Mouse (Mus musculus) liver, embryonic 13.5 days (tissue): ENCODE results near the gene Rexo2. TPM values are rescaled to one million over a fixed set of nuclear protein-coding genes. Genes with fewer than 3 reads are reported as not detected.
A peak's percentile ranks its signal among the peaks of the same experiment; 100 is the strongest.
"Not testable (repeated sequence)": the region's sequence is repeated elsewhere in the genome, so short reads cannot be mapped to it uniquely, and the experiment has no call there.

ENCODE experiments used
- ATAC-seq: fragments of 200-750 bp; cut with Nextera tagmentation; 2 replicates; pipeline ENCODE4 v1.8.0; 2017; ENCODE audit warnings: low read depth, mild to moderate bottlenecking, moderate number of reproducible peaks, moderate library complexity
- DNase-seq: peaks from one replicate; pipeline ENCODE4 v3.0.0; 2022
- H3K27ac ChIP-seq: fragments of 300-500 bp; sonication (generic); 2 replicates; pipeline ENCODE4 v1.5.1; 2015; ENCODE audit warnings: moderate library complexity, mild to moderate bottlenecking, inconsistent platforms
- H3K27me3 ChIP-seq: fragments of 300-500 bp; sonication (generic); 2 replicates; pipeline ENCODE4 v1.6.1; 2015; ENCODE audit warnings: mild to moderate bottlenecking, inconsistent platforms
- H3K36me3 ChIP-seq: fragments of 300-500 bp; sonication (generic); 2 replicates; pipeline ENCODE4 v1.6.1; 2015; ENCODE audit warnings: mild to moderate bottlenecking, inconsistent platforms
- H3K4me1 ChIP-seq: fragments of 300-500 bp; sonication (generic); replicated peaks from 2 replicates; pipeline ENCODE4 v1.6.1; 2015; ENCODE audit warnings: inconsistent platforms
- H3K4me2 ChIP-seq: fragments of 300-500 bp; sonication (generic); 2 replicates; pipeline ENCODE4 v1.6.1; 2015; ENCODE audit warnings: inconsistent platforms, mild to moderate bottlenecking, moderate library complexity
- H3K4me3 ChIP-seq: fragments of 300-500 bp; sonication (generic); replicated peaks from 2 replicates; pipeline ENCODE4 v1.5.1; 2015; ENCODE audit warnings: mild to moderate bottlenecking, inconsistent platforms
- H3K9ac ChIP-seq: fragments of 300-500 bp; sonication (generic); 2 replicates; pipeline ENCODE4 v1.6.1; 2015; ENCODE audit warnings: mild to moderate bottlenecking, inconsistent platforms
- H3K9me3 ChIP-seq: fragments of 300-500 bp; sonication (generic); replicated peaks from 2 replicates; pipeline ENCODE4 v1.6.1; 2016; ENCODE audit warnings: inconsistent platforms
- WGBS: fragments of 180-500 bp; shearing (Covaris S2); methylation state at CpG from one replicate; pipeline ENCODE4 v1.1.7; 2015; ENCODE audit not compliant: insufficient replicate concordance; 5-methylcytosine and 5-hydroxymethylcytosine counted together
- polyA plus RNA-seq: library from polyadenylated mRNA; unstranded; fragments of >200 nt; fragmentation: Nextera tagmentation; extraction: Ambion mirVana; gene quantifications from 2 replicates; pipeline ENCODE4 v1.2.1, GENCODE M21; 2015

Gene Rexo2
- polyA plus RNA-seq, 1 experiment from 2014 or later = 153 TPM

- peak; percentile 56 for ATAC-seq
- 3% methylated on average over 34 of the region's 34 CpGs for WGBS
These were observed 15.1 kb upstream of the Rexo2 start for GRCm38 (mm10) chr9:48495548-48495932.

GRCm38 (mm10) chr9:48494817-48495547 is 14.6 kb upstream of the Rexo2 start, which contains the start of the genes Rbm7 and Gm5617:
Gene Rbm7 (minus strand): TSS chr9:48495299.
Gene Gm5617 (plus strand): TSS chr9:48495442.
- Histone ChIP-seq H3K4me2 (peak within 1 kb of the TSS; percentile 86), H3K9ac (peak within 1 kb of the TSS; percentile 95), H3K27ac (peak within 1 kb of the TSS; percentile 87), H3K4me3 (peak within 1 kb of the TSS; percentile 93), H3K9me3 (no peaks in the 10 kb centered on the region), H3K27me3 (no peaks in the 10 kb centered on the region), H3K4me1 (peaks cover 28% of the 10 kb centered on the region), H3K36me3 (peaks cover 35% of the 10 kb centered on the region)
- ATAC-seq = peak; percentile 99
- under 1% methylated on average over 72 of the region's 72 CpGs for WGBS
- peak; percentile 90 for DNase-seq

More at GRCm38 (mm10) chr9:48495548-48495932, 15.1 kb upstream of the Rexo2 start:
- Histone ChIP-seq H3K4me1 (peaks cover 28% of the 10 kb centered on the region), H3K27me3 (no peaks in the 10 kb centered on the region), H3K27ac (peak overlapping the region; percentile 87), H3K9ac (peak overlapping the region; percentile 95), H3K4me3 (peak overlapping the region; percentile 93), H3K4me2 (peak overlapping the region; percentile 86), H3K36me3 (peaks cover 31% of the 10 kb centered on the region), H3K9me3 (no peaks in the 10 kb centered on the region)
- DNase-seq = no peak

GRCm38 (mm10) chr9:48481214-48482134 is 1.1 kb upstream of the Rexo2 start:
- Histone ChIP-seq H3K9me3 (no peaks in the 10 kb centered on the region), H3K27me3 (no peaks in the 10 kb centered on the region), H3K4me1 (peaks cover 45% of the 10 kb centered on the region), H3K4me2 (peak overlapping the region; percentile 96), H3K9ac (peak overlapping the region; percentile 68), H3K4me3 (peak overlapping the region; percentile 83), H3K27ac (peak overlapping the region; percentile 19), H3K36me3 (peaks cover 28% of the 10 kb centered on the region)
- DNase-seq = no peak
- WGBS = 37% methylated on average over 20 of the region's 20 CpGs
- no peak for ATAC-seq

- ATAC-seq = peak; percentile 24
- peaks cover 32% of the 10 kb centered on the region for H3K36me3 ChIP-seq
- no peaks in the 10 kb centered on the region for H3K9me3 ChIP-seq
- 4% methylated on average over 25 of the region's 25 CpGs for WGBS
- H3K9ac ChIP-seq = peak overlapping the region; percentile 92
- peak overlapping the region; percentile 83 for H3K4me3 ChIP-seq
- H3K27me3 ChIP-seq = no peaks in the 10 kb centered on the region
- H3K4me2 ChIP-seq = peak overlapping the region; percentile 96
- DNase-seq = no peak
- peak overlapping the region; percentile 82 for H3K27ac ChIP-seq
- H3K4me1 ChIP-seq = peaks cover 51% of the 10 kb centered on the region
These were observed 499 bp downstream of the Rexo2 start for GRCm38 (mm10) chr9:48479838-48480410.

GRCm38 (mm10) chr9:48478808-48479207 is 1.6 kb downstream of the Rexo2 start:
- Histone ChIP-seq H3K4me2 (peak overlapping the region; percentile 96), H3K4me1 (peaks cover 51% of the 10 kb centered on the region), H3K9me3 (no peaks in the 10 kb centered on the region), H3K36me3 (peaks cover 41% of the 10 kb centered on the region), H3K27ac (no peak overlapping the region), H3K4me3 (peak overlapping the region; percentile 83; the same call in 1 of the 2 replicates), H3K9ac (0 out of 2 replicates have a peak overlapping the region, but pooled peaks have one; percentile 92), H3K27me3 (no peaks in the 10 kb centered on the region)
- WGBS = 57% methylated on average over 4 of the region's 4 CpGs
- DNase-seq (no peak), ATAC-seq (no peak)

GRCm38 (mm10) chr9:48476236-48477165 is 3.9 kb downstream of the Rexo2 start:
- H3K36me3 ChIP-seq = peaks cover 55% of the 10 kb centered on the region
- no peak overlapping the region for H3K4me2 ChIP-seq
- H3K27me3 ChIP-seq = no peaks in the 10 kb centered on the region
- WGBS = 75% methylated on average over 10 of the region's 10 CpGs
- H3K9me3 ChIP-seq = no peaks in the 10 kb centered on the region
- peaks cover 40% of the 10 kb centered on the region for H3K4me1 ChIP-seq
- peak overlapping the region; percentile 24; the same call in 1 of the 2 replicates for H3K27ac ChIP-seq
- no peak for ATAC-seq
- no peak for DNase-seq
- H3K4me3 ChIP-seq = no peak overlapping the region
- no peak overlapping the region for H3K9ac ChIP-seq

GRCm38 (mm10) chr9:48474367-48474766 is 6.1 kb downstream of the Rexo2 start:
- no peak overlapping the region for H3K27ac ChIP-seq
- no peak overlapping the region for H3K4me3 ChIP-seq
- H3K36me3 ChIP-seq = peaks cover 74% of the 10 kb centered on the region
- WGBS = 88% methylated on average over 9 of the region's 9 CpGs
- peaks cover 26% of the 10 kb centered on the region for H3K4me1 ChIP-seq
- H3K27me3 ChIP-seq = no peaks in the 10 kb centered on the region
- no peak overlapping the region for H3K9ac ChIP-seq
- no peak overlapping the region for H3K4me2 ChIP-seq
- DNase-seq = no peak
- ATAC-seq = no peak
- no peaks in the 10 kb centered on the region for H3K9me3 ChIP-seq

- H3K27me3 ChIP-seq = no peaks in the 10 kb centered on the region
- 86% methylated on average over 12 of the region's 12 CpGs for whole genome bisulfite sequencing
- no peaks in the 10 kb centered on the region for H3K9me3 ChIP-seq
- no peak for ATAC-seq
- H3K4me1 ChIP-seq = peaks cover 14% of the 10 kb centered on the region
- no peak overlapping the region for H3K9ac ChIP-seq
- H3K4me3 ChIP-seq = no peak overlapping the region
- H3K36me3 ChIP-seq = peaks cover 80% of the 10 kb centered on the region
- DNase-seq = no peak
- H3K4me2 ChIP-seq = no peak overlapping the region
- H3K27ac ChIP-seq = no peak overlapping the region
These were observed 7.3 kb downstream of the Rexo2 start for GRCm38 (mm10) chr9:48473131-48473530.

GRCm38 (mm10) chr9:48472441-48473025 is 7.9 kb downstream of the Rexo2 start:
- no peak for DNase-seq
- no peaks in the 10 kb centered on the region for H3K9me3 ChIP-seq
- no peak for ATAC-seq
- H3K27ac ChIP-seq = no peak overlapping the region
- no peak overlapping the region for H3K4me3 ChIP-seq
- H3K36me3 ChIP-seq = peaks cover 80% of the 10 kb centered on the region
- H3K27me3 ChIP-seq = no peaks in the 10 kb centered on the region
- no peak overlapping the region for H3K9ac ChIP-seq
- no peak overlapping the region for H3K4me2 ChIP-seq
- peaks cover 12% of the 10 kb centered on the region for H3K4me1 ChIP-seq
- WGBS = 86% methylated on average over 15 of the region's 15 CpGs

GRCm38 (mm10) chr9:48467471-48467870 is 13.0 kb downstream of the Rexo2 start:
- H3K9ac ChIP-seq, H3K27ac ChIP-seq, H3K9me3 ChIP-seq, DNase-seq, ATAC-seq, H3K27me3 ChIP-seq, H3K4me3 ChIP-seq, H3K4me2 ChIP-seq, H3K4me1 ChIP-seq: not testable (repeated sequence)
- H3K36me3 ChIP-seq = peaks cover 67% of the 10 kb centered on the region
- WGBS = 92% methylated on average over 5 of the region's 5 CpGs
